Mouse (Mus musculus): ENCODE results near the gene Hps5. TPM values are rescaled to one million over a fixed set of nuclear protein-coding genes. Genes with fewer than 3 reads are reported as not detected.
A peak's percentile ranks its signal among the peaks of the same experiment; 100 is the strongest.
"Not testable (repeated sequence)": the region's sequence is repeated elsewhere in the genome, so short reads cannot be mapped to it uniquely, and the experiment has no call there.

Hps5 gene
- polyA plus RNA-seq, 1 experiment from 2014 or later: 34.4 TPM

DNA sequence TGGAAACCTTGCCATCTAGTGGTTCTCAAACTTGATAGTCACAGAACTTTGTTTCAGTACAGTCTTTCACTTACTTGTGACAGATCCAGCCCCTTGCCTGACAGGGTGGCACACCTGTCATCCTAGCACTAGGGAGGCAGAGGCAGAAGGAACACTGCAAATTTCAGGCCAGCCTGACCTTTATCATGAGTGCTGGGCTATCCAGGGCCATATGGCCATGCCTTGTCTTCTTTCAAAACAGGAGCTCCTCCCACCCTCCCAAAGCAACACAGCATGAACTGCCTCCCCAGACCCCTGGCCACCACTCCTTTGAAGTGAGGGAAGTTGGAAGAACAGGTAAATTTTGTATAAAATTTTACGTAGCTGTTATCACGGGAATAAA is 31.9 kb upstream of the Hps5 start:
- no peak for ATAC-seq
- ChIA-PET POLR2A (no interaction called here), CTCF (interaction anchor here (0.7 to 1.7 kb wide), 4 partner anchors 11 to 59 kb away, joined by 3 to 5 read pairs (median 3); partner anchors contain the start of genes Gtf2h1 and Hps5)
- TF ChIP-seq CTCF (IDR thresholded peaks at IDR 0.05): no peak
- no peaks in the 10 kb centered on the region for H3K27me3 ChIP-seq
- DNase-seq (ENCODE audit: low read depth, low spot score): no peak
- in situ Hi-C loops (cut with MboI; ENCODE audit: low pct_unique_long_range_greater_than_20kb): no loop called here

- CTCF ChIA-PET: interaction anchor here (0.7 to 1.7 kb wide), 4 partner anchors 11 to 58 kb away, joined by 3 to 5 read pairs (median 3); partner anchors contain the start of genes Gtf2h1 and Hps5
- in situ Hi-C loops (cut with MboI; ENCODE audit: low pct_unique_long_range_greater_than_20kb): no loop called here
- DNase-seq (ENCODE audit: low read depth, low spot score) (no peak), ATAC-seq (peak; percentile 69)
- TF ChIP-seq CTCF (IDR thresholded peaks at IDR 0.05): no peak
- no peaks in the 10 kb centered on the region for H3K27me3 ChIP-seq
- POLR2A ChIA-PET: interaction anchor here (1.5 kb wide), 1 partner anchor 8 kb away, joined by 3 read pairs; no protein-coding TSS in a partner anchor
These were observed 31.4 kb upstream of the Hps5 start for GRCm38 (mm10) chr7:46827046-46827802.

- DNase-seq (ENCODE audit: low read depth, low spot score); H3K27me3 ChIP-seq; POLR2A ChIA-PET; in situ Hi-C loops (cut with MboI; ENCODE audit: low pct_unique_long_range_greater_than_20kb): not testable (repeated sequence)
- peak; percentile 63 for ATAC-seq
- CTCF ChIA-PET: interaction anchor here (0.9 kb wide), 1 partner anchor 8 kb away, joined by 3 read pairs; no protein-coding TSS in a partner anchor
These were observed 25.2 kb upstream of the Hps5 start for GRCm38 (mm10) chr7:46820876-46821632.

GRCm38 (mm10) chr7:46814012-46814411 is 18.1 kb upstream of the Hps5 start:
- in situ Hi-C loops (cut with MboI; ENCODE audit: low pct_unique_long_range_greater_than_20kb): no loop called here
- ChIA-PET CTCF (interaction anchor here (1.4 kb wide), 1 partner anchor 24 kb away, joined by 3 read pairs; no protein-coding TSS in a partner anchor), POLR2A (no interaction called here)
- DNase-seq (ENCODE audit: low read depth, low spot score) (no peak), ATAC-seq (no peak)
- H3K27me3 ChIP-seq: no peaks in the 10 kb centered on the region
- no peak for TF ChIP-seq CTCF (IDR thresholded peaks at IDR 0.05)

GRCm38 (mm10) chr7:46810325-46810724 is 14.5 kb upstream of the Hps5 start:
- ChIA-PET POLR2A (interaction anchor here (0.7 kb wide), 1 partner anchor 19 kb away, joined by 5 read pairs; no protein-coding TSS in a partner anchor), CTCF (interaction anchor here (1.2 kb wide), 1 partner anchor 9 kb away, joined by 4 read pairs; no protein-coding TSS in a partner anchor)
- in situ Hi-C loops (cut with MboI; ENCODE audit: low pct_unique_long_range_greater_than_20kb): no loop called here
- DNase-seq (ENCODE audit: low read depth, low spot score) (no peak), ATAC-seq (no peak)
- H3K27me3 ChIP-seq: no peaks in the 10 kb centered on the region
- TF ChIP-seq CTCF (IDR thresholded peaks at IDR 0.05): no peak

GRCm38 (mm10) chr7:46796779-46797178 is 915 bp upstream of the Hps5 start:
- ATAC-seq: no peak
- CTCF ChIA-PET: interaction anchor here (0.8 kb wide), 1 partner anchor 28 kb away, joined by 3 read pairs; no protein-coding TSS in a partner anchor
- in situ Hi-C loops (cut with MboI; ENCODE audit: low pct_unique_long_range_greater_than_20kb): loop anchor here (10.0 kb wide), 1 partner anchor 208 kb away; the partner anchor contains the start of gene Spty2d1
- H3K27me3 ChIP-seq: no peaks in the 10 kb centered on the region
- TF ChIP-seq CTCF (IDR thresholded peaks at IDR 0.05): no peak
- POLR2A ChIA-PET: no interaction called here
- no peak for DNase-seq (ENCODE audit: low read depth, low spot score)

GRCm38 (mm10) chr7:46796206-46796679 is 379 bp upstream of the Hps5 start:
- ChIA-PET POLR2A (interaction anchor here (0.6 to 1.0 kb wide), 3 partner anchors 10 to 1371 kb away, joined by 3 to 4 read pairs (median 3); no protein-coding TSS in a partner anchor), CTCF (interaction anchor here (0.8 to 1.1 kb wide), 2 partner anchors 28 to 31 kb away, joined by 3 read pairs; no protein-coding TSS in a partner anchor)
- in situ Hi-C loops (cut with MboI; ENCODE audit: low pct_unique_long_range_greater_than_20kb): loop anchor here (10.0 kb wide), 1 partner anchor 209 kb away; the partner anchor contains the start of gene Spty2d1
- ATAC-seq (no peak), DNase-seq (ENCODE audit: low read depth, low spot score) (no peak)
- no peak for TF ChIP-seq CTCF (IDR thresholded peaks at IDR 0.05)
- H3K27me3 ChIP-seq: no peaks in the 10 kb centered on the region

GRCm38 (mm10) chr7:46793871-46794270 is 2.0 kb downstream of the Hps5 start:
- CTCF ChIA-PET: interaction anchor here (0.7 kb wide), 1 partner anchor 12 kb away, joined by 3 read pairs; no protein-coding TSS in a partner anchor
- TF ChIP-seq CTCF (IDR thresholded peaks at IDR 0.05): no peak
- no peaks in the 10 kb centered on the region for H3K27me3 ChIP-seq
- POLR2A ChIA-PET: no interaction called here
- ATAC-seq: no peak
- DNase-seq (ENCODE audit: low read depth, low spot score): no peak
- in situ Hi-C loops (cut with MboI; ENCODE audit: low pct_unique_long_range_greater_than_20kb): loop anchor here (10.0 kb wide), 1 partner anchor 211 kb away; the partner anchor contains the start of gene Spty2d1

DNA sequence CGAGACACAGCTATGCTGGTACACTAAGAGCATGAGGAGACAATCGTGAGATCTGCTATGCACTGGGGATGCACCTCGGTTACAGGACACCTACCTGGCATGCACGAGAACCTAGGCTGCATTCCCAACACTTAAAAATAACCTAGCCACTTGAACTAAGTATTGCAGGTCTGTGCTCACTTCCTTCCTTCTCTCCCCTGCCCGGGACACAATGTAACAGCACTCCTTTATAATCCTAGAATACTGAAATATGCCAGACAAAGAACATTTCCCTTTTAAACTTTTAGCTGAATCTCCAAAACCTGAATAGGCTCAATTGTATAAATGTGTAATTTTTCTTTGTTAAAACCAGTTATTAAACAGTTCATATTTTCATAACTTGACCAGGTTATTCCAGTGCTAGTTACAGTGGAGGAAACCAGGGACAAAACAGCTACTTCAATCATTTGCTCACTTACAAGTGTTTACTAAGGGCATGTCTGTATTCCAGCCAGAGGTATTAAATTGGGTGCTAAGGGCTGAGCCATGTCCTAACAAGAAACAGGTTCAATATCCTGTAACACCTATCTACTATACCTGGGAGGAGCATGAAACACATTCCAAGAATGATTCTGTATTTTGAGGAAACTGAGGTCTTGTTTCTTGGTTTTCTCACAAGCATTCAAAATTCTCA is 6.6 kb downstream of the Hps5 start:
- H3K27me3 ChIP-seq: no peaks in the 10 kb centered on the region
- TF ChIP-seq CTCF (IDR thresholded peaks at IDR 0.05): no peak
- in situ Hi-C loops (cut with MboI; ENCODE audit: low pct_unique_long_range_greater_than_20kb): no loop called here
- ATAC-seq (no peak), DNase-seq (ENCODE audit: low read depth, low spot score) (no peak)
- CTCF ChIA-PET: interaction anchor here (1.3 kb wide), 1 partner anchor 85 kb away, joined by 3 read pairs; no protein-coding TSS in a partner anchor
- POLR2A ChIA-PET: no interaction called here

DNA sequence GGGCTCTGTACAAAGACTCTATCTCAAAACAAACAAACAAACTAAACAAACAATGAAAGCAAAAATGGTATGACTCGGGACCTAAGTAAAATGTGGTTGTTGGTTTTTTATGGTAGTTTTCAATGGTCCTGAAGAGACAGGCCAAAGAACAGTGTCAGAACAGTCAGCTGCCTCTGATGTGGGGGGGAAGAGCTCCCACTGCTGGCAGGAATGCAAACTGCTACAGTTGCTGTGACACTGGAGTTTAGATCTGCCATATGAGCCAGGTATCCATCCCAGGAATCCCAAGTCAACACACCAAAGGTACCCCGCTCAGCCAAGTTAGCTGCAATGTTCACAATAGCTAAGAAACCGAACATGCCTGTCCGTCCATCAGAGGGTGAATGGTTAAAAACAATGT is 25.2 kb downstream of the Hps5 start:
- TF ChIP-seq CTCF (IDR thresholded peaks at IDR 0.05): no peak
- H3K27me3 ChIP-seq: no peaks in the 10 kb centered on the region
- in situ Hi-C loops (cut with MboI; ENCODE audit: low pct_unique_long_range_greater_than_20kb): no loop called here
- CTCF ChIA-PET: interaction anchor here (1.1 to 1.8 kb wide), 6 partner anchors 10 to 57 kb away, joined by 3 to 10 read pairs (median 5); partner anchors contain the start of gene Saa3
- POLR2A ChIA-PET: no interaction called here
- DNase-seq (ENCODE audit: low read depth, low spot score): no peak
- no peak for ATAC-seq

Measured in Patski (cell line).